Mouse (Mus musculus) gastrocnemius, postnatal 4 days (tissue): ENCODE measurements around the gene Pbx1. TPM values are rescaled to one million over a fixed set of nuclear protein-coding genes. Genes with fewer than 3 reads are reported as not detected.

ENCODE experiments used
- DNase-seq, 2 experiments: peaks; one replicate each; pipeline ENCODE4 v3.0.0; 2021 to 2022; ENCODE audit warnings: low spot score in 2 of 2, mixed read lengths in 2 of 2
- total RNA-seq, 2 experiments: library from RNA; stranded (reverse); gene quantifications; 2 replicates each; pipeline ENCODE4 v1.2.3; 2021

Pbx1 gene
- total RNA-seq, 2 experiments from 2014 or later: 44.6 to 50.6 TPM

- no peak for DNase-seq
These were observed 83.9 kb downstream of the Pbx1 start for GRCm38 (mm10) chr1:168348036-168348784.

GRCm38 (mm10) chr1:168344918-168345317 is 87.2 kb downstream of the Pbx1 start:
- no peak for DNase-seq

- DNase-seq: no peak
These were observed 87.8 kb downstream of the Pbx1 start for GRCm38 (mm10) chr1:168344262-168344661.

- no peak for DNase-seq
These were observed 89.8 kb downstream of the Pbx1 start for GRCm38 (mm10) chr1:168342269-168342668.

- DNase-seq: no peak
These were observed 90.2 kb downstream of the Pbx1 start for GRCm38 (mm10) chr1:168341863-168342262.

GRCm38 (mm10) chr1:168341368-168341767 is 90.7 kb downstream of the Pbx1 start:
- no peak for DNase-seq

GRCm38 (mm10) chr1:168336238-168336818 is 95.7 kb downstream of the Pbx1 start:
- DNase-seq: no peak

- no peak for DNase-seq
These were observed 97.1 kb downstream of the Pbx1 start for GRCm38 (mm10) chr1:168334831-168335574.

- no peak for DNase-seq
These were observed 100.0 kb downstream of the Pbx1 start for GRCm38 (mm10) chr1:168332056-168332455.

- DNase-seq: no peak
These were observed 103.8 kb downstream of the Pbx1 start for GRCm38 (mm10) chr1:168328236-168328605.

- no peak for DNase-seq
These were observed 104.5 kb downstream of the Pbx1 start for GRCm38 (mm10) chr1:168327405-168328235.

GRCm38 (mm10) chr1:168325786-168326185 is 106.3 kb downstream of the Pbx1 start:
- DNase-seq: no peak

GRCm38 (mm10) chr1:168324306-168325085 is 107.6 kb downstream of the Pbx1 start:
- no peak for DNase-seq

- no peak for DNase-seq
These were observed 108.5 kb downstream of the Pbx1 start for GRCm38 (mm10) chr1:168323436-168324108.

- DNase-seq: no peak
These were observed 109.2 kb downstream of the Pbx1 start for GRCm38 (mm10) chr1:168322892-168323291.

- no peak for DNase-seq
These were observed 112.4 kb downstream of the Pbx1 start for GRCm38 (mm10) chr1:168319695-168320094.

GRCm38 (mm10) chr1:168318899-168319469 is 113.1 kb downstream of the Pbx1 start:
- no peak for DNase-seq

GRCm38 (mm10) chr1:168313772-168314171 is 118.3 kb downstream of the Pbx1 start:
- no peak for DNase-seq

- DNase-seq: no peak
These were observed 119.2 kb downstream of the Pbx1 start for GRCm38 (mm10) chr1:168312710-168313447.
